Mouse (Mus musculus) limb, embryonic 11.5 days (tissue): ENCODE results near the gene Atg13. TPM values are rescaled to one million over a fixed set of nuclear protein-coding genes. Genes with fewer than 3 reads are reported as not detected.
A peak's percentile ranks its signal among the peaks of the same experiment; 100 is the strongest.

Experiments
- ATAC-seq: fragments of 200-750 bp; cut with Nextera tagmentation; 2 replicates; pipeline ENCODE4 v1.8.0; 2017; ENCODE audit warnings: low read depth; ENCODE audit not compliant: insufficient number of reproducible peaks, low FRiP score, low TSS enrichment
- DNase-seq: peaks from one replicate; pipeline ENCODE4 v3.0.0-alpha.2; 2015; ENCODE audit warnings: low spot score
- H3K27ac ChIP-seq: fragments of 300-500 bp; sonication (generic); replicated peaks from 2 replicates; pipeline ENCODE4 v1.5.1; 2014; ENCODE audit warnings: low read depth, mild to moderate bottlenecking, low read length
- H3K27me3 ChIP-seq: fragments of 300-500 bp; sonication (generic); 2 replicates; pipeline ENCODE4 v1.6.1; 2014; ENCODE audit warnings: mild to moderate bottlenecking, low read length, mixed read lengths; ENCODE audit not compliant: control insufficient read depth, insufficient read depth
- H3K36me3 ChIP-seq: fragments of 300-500 bp; sonication (generic); 2 replicates; pipeline ENCODE4 v1.6.1; 2014; ENCODE audit warnings: mild to moderate bottlenecking, low read length, moderate library complexity, mixed read lengths; ENCODE audit not compliant: control insufficient read depth, insufficient read depth
- H3K4me1 ChIP-seq: fragments of 300-500 bp; sonication (generic); 2 replicates; pipeline ENCODE4 v1.6.1; 2014; ENCODE audit warnings: low read length, mixed read lengths; ENCODE audit not compliant: control insufficient read depth, insufficient read depth
- H3K4me2 ChIP-seq: fragments of 300-500 bp; sonication (generic); 2 replicates; pipeline ENCODE4 v1.6.1; 2014; ENCODE audit warnings: low read depth, mild to moderate bottlenecking, moderate library complexity; ENCODE audit not compliant: severe bottlenecking
- H3K4me3 ChIP-seq: fragments of 300-500 bp; sonication (generic); 2 replicates; pipeline ENCODE4 v1.5.1; 2014; ENCODE audit warnings: low read depth, low read length
- H3K9ac ChIP-seq: fragments of 300-500 bp; sonication (generic); 2 replicates; pipeline ENCODE4 v1.6.1; 2014; ENCODE audit warnings: mild to moderate bottlenecking, low read length
- H3K9me3 ChIP-seq: fragments of 300-500 bp; sonication (generic); 2 replicates; pipeline ENCODE4 v1.6.1; 2016; ENCODE audit warnings: low read length; ENCODE audit not compliant: control insufficient read depth
- WGBS: fragments of 180-500 bp; shearing (Covaris S2); extraction: QIAGEN DNeasy Blood & Tissue Kit; methylation state at CpG from one replicate; pipeline ENCODE4 v1.1.7; 2014; 5-methylcytosine and 5-hydroxymethylcytosine counted together
- polyA plus RNA-seq: library from polyadenylated mRNA; unstranded; fragments of >200 nt; fragmentation: Nextera tagmentation; extraction: Ambion mirVana; gene quantifications from 2 replicates; pipeline ENCODE4 v1.2.1, GENCODE M21; 2014

Atg13 gene
- 30.5 and 31.1 TPM in 2 replicates for polyA plus RNA-seq

- Histone ChIP-seq H3K4me3 (peak within 1 kb of the TSS; percentile 74), H3K4me1 (0 out of 2 replicates have a peak, but pooled peaks cover 2% of the 10 kb centered on the region), H3K27ac (peak within 1 kb of the TSS; percentile 50; the same call in 1 of the 2 replicates), H3K9me3 (no peaks in the 10 kb centered on the region), H3K27me3 (no peaks in the 10 kb centered on the region), H3K4me2 (peak within 1 kb of the TSS; percentile 80), H3K36me3 (no peaks in the 10 kb centered on the region), H3K9ac (peak within 1 kb of the TSS; percentile 66)
- WGBS, result under 1% methylated on average over 66 of the region's 66 CpGs
- peak; percentile 93 for DNase-seq
- ATAC-seq, result peak; percentile 94
Measured at GRCm38 (mm10) chr2:91710272-91711234, at the start of gene Atg13, which contains the start of gene Harbi1. Gene Atg13, minus strand, starts transcription at chr2:91710576. Gene Harbi1, plus strand, starts transcription at chr2:91710852.

GRCm38 (mm10) chr2:91749811-91750261 is 39.5 kb upstream of the Atg13 start:
- DNase-seq, result no peak
- Histone ChIP-seq H3K36me3 (no peaks in the 10 kb centered on the region), H3K27me3 (no peaks in the 10 kb centered on the region), H3K27ac (no peak overlapping the region), H3K4me2 (no peak overlapping the region), H3K4me1 (no peaks in the 10 kb centered on the region), H3K4me3 (no peak overlapping the region), H3K9ac (no peak overlapping the region), H3K9me3 (no peaks in the 10 kb centered on the region)
- 88% methylated on average over 2 of the region's 2 CpGs for WGBS
- ATAC-seq, result no peak

GRCm38 (mm10) chr2:91744686-91745085 is 34.3 kb upstream of the Atg13 start:
- Histone ChIP-seq H3K4me1 (no peaks in the 10 kb centered on the region), H3K27ac (no peak overlapping the region), H3K36me3 (no peaks in the 10 kb centered on the region), H3K4me2 (no peak overlapping the region), H3K9me3 (no peaks in the 10 kb centered on the region), H3K27me3 (no peaks in the 10 kb centered on the region), H3K9ac (no peak overlapping the region), H3K4me3 (no peak overlapping the region)
- ATAC-seq (no peak), DNase-seq (no peak)
- WGBS, result 89% methylated on average over 5 of the region's 5 CpGs

- Histone ChIP-seq H3K4me1 (no peaks in the 10 kb centered on the region), H3K4me2 (no peak overlapping the region), H3K9me3 (no peaks in the 10 kb centered on the region), H3K36me3 (no peaks in the 10 kb centered on the region), H3K27me3 (no peaks in the 10 kb centered on the region), H3K27ac (no peak overlapping the region), H3K9ac (no peak overlapping the region), H3K4me3 (no peak overlapping the region)
- WGBS, result 92% methylated on average over 1 of the region's 1 CpGs
- no peak for DNase-seq
- no peak for ATAC-seq
Measured at GRCm38 (mm10) chr2:91739586-91739985, 29.2 kb upstream of the Atg13 start.

GRCm38 (mm10) chr2:91735221-91735620 is 24.8 kb upstream of the Atg13 start:
- ATAC-seq (no peak), DNase-seq (no peak)
- H3K4me1 ChIP-seq, result no peaks in the 10 kb centered on the region
- no peak overlapping the region for H3K4me2 ChIP-seq
- 94% methylated on average over 5 of the region's 5 CpGs for WGBS
- no peaks in the 10 kb centered on the region for H3K9me3 ChIP-seq
- no peaks in the 10 kb centered on the region for H3K36me3 ChIP-seq
- no peak overlapping the region for H3K9ac ChIP-seq
- no peaks in the 10 kb centered on the region for H3K27me3 ChIP-seq
- H3K4me3 ChIP-seq, result no peak overlapping the region
- no peak overlapping the region for H3K27ac ChIP-seq

GRCm38 (mm10) chr2:91729971-91730821 is 19.8 kb upstream of the Atg13 start, which contains the start of gene Ambra1:
Gene Ambra1, plus strand, starts transcription at chr2:91730134.
- Histone ChIP-seq H3K27ac (peak within 1 kb of the TSS; percentile 83), H3K4me1 (no peaks in the 10 kb centered on the region), H3K9ac (peak within 1 kb of the TSS; percentile 90), H3K4me2 (peak within 1 kb of the TSS; percentile 50), H3K9me3 (no peaks in the 10 kb centered on the region), H3K27me3 (no peaks in the 10 kb centered on the region), H3K4me3 (peak within 1 kb of the TSS; percentile 95), H3K36me3 (no peaks in the 10 kb centered on the region)
- DNase-seq, result peak; percentile 91
- WGBS, result under 1% methylated on average over 65 of the region's 68 CpGs
- ATAC-seq, result peak; percentile 80

GRCm38 (mm10) chr2:91729571-91729970 is 19.2 kb upstream of the Atg13 start:
- no peak for ATAC-seq
- no peak for DNase-seq
- no peak overlapping the region for H3K27ac ChIP-seq
- no peaks in the 10 kb centered on the region for H3K27me3 ChIP-seq
- 26% methylated on average over 4 of the region's 4 CpGs for WGBS
- H3K4me2 ChIP-seq, result no peak overlapping the region; the same call in 1 of the 2 replicates
- H3K9me3 ChIP-seq, result no peaks in the 10 kb centered on the region
- H3K4me1 ChIP-seq, result no peaks in the 10 kb centered on the region
- H3K4me3 ChIP-seq, result peak overlapping the region; percentile 95
- no peaks in the 10 kb centered on the region for H3K36me3 ChIP-seq
- no peak overlapping the region for H3K9ac ChIP-seq

- no peaks in the 10 kb centered on the region for H3K4me1 ChIP-seq
- no peak for DNase-seq
Measured at GRCm38 (mm10) chr2:91727011-91727410, 16.6 kb upstream of the Atg13 start.

More at GRCm38 (mm10) chr2:91727011-91727410, 16.6 kb upstream of the Atg13 start:
- H3K9ac ChIP-seq, result no peak overlapping the region
- H3K27me3 ChIP-seq, result no peaks in the 10 kb centered on the region
- H3K36me3 ChIP-seq, result no peaks in the 10 kb centered on the region
- ATAC-seq, result no peak
- no peaks in the 10 kb centered on the region for H3K9me3 ChIP-seq
- H3K4me3 ChIP-seq, result no peak overlapping the region
- no peak overlapping the region for H3K4me2 ChIP-seq
- 82% methylated on average over 3 of the region's 3 CpGs for WGBS
- no peak overlapping the region for H3K27ac ChIP-seq
